8 mouse cellular contexts compared by ENCODE assay signal in genomic region chr2:124609014-124609413, GRCm38 (mm10).
DNase-seq lines count a peak whose midpoint lies in the region; ATAC-seq and TF ChIP-seq lines count a peak whose summit lies in the region.

No protein-coding gene starts in this region.

- TF ChIP-seq CTCF in liver, postnatal 0 days (IDR thresholded peaks at IDR 0.05; ENCODE audit: low read depth): no peak

- no peaks in the 10 kb centered on the region for H3K27me3 ChIP-seq in heart, embryonic 12.5 days (replicated peaks)
- peaks cover 3% of the 10 kb centered on the region for H3K27me3 ChIP-seq in hindbrain, embryonic 11.5 days (ENCODE audit: control insufficient read depth, insufficient read depth, low read length)
- H3K27me3 ChIP-seq in liver, postnatal 0 days (ENCODE audit: insufficient read depth, low read length): peaks cover 17% of the 10 kb centered on the region

- 28% methylated on average over 5 of the region's 5 CpGs for WGBS in heart, embryonic 12.5 days
- 23% methylated on average over 5 of the region's 5 CpGs for whole genome bisulfite sequencing in hindbrain, embryonic 11.5 days
- 27% methylated on average over 5 of the region's 5 CpGs for WGBS in liver, postnatal 0 days (ENCODE audit: insufficient replicate concordance)

- peak overlapping the region; percentile 87 for H3K4me3 ChIP-seq in heart, embryonic 12.5 days
- H3K4me3 ChIP-seq in hindbrain, embryonic 11.5 days (ENCODE audit: low read depth, low read length): peak overlapping the region; percentile 80; the same call in 1 of the 2 replicates
- H3K4me3 ChIP-seq in liver, postnatal 0 days (ENCODE audit: low read depth, low read length): peak overlapping the region; percentile 60

- H3K4me2 ChIP-seq in heart, embryonic 12.5 days: peak overlapping the region; percentile 73; the same call in 1 of the 2 replicates
- peak overlapping the region; percentile 88 for H3K4me2 ChIP-seq in hindbrain, embryonic 11.5 days (replicated peaks; ENCODE audit: low read depth, low read length)
- H3K4me2 ChIP-seq in liver, postnatal 0 days (ENCODE audit: low read depth, low read length): peak overlapping the region; percentile 86

- no peaks in the 10 kb centered on the region for H3K9me3 ChIP-seq in heart, embryonic 12.5 days (replicated peaks)
- no peaks in the 10 kb centered on the region for H3K9me3 ChIP-seq in hindbrain, embryonic 11.5 days (ENCODE audit: control insufficient read depth, low read length)
- H3K9me3 ChIP-seq in liver, postnatal 0 days (ENCODE audit: low read length): no peaks in the 10 kb centered on the region

- DNase-seq in heart, postnatal 4 days: no peak
- DNase-seq in Muller cell, postnatal 12 days (ENCODE audit: inconsistent ontology term): peak; percentile 17
- DNase-seq in hindbrain, embryonic 11.5 days (ENCODE audit: low spot score): no peak
- no peak for DNase-seq in liver, postnatal 0 days
- DNase-seq in ovary, postnatal 10 days (ENCODE audit: low spot score): no peak
- DNase-seq in urinary bladder, postnatal 4 days (ENCODE audit: low spot score in 2 of 2): no peak
- no peak for DNase-seq in retina, embryonic 14.5 days (ENCODE audit: low spot score)

- ATAC-seq in heart, embryonic 12.5 days (ENCODE audit: insufficient number of reproducible peaks, low FRiP score): no peak
- ATAC-seq in hindbrain, embryonic 11.5 days (ENCODE audit: low FRiP score): no peak
- ATAC-seq in liver, postnatal 0 days: no peak

- H3K4me1 ChIP-seq in heart, embryonic 12.5 days (replicated peaks): peaks cover 43% of the 10 kb centered on the region
- no peaks in the 10 kb centered on the region; the same call in 1 of the 2 replicates for H3K4me1 ChIP-seq in hindbrain, embryonic 11.5 days (replicated peaks; ENCODE audit: control insufficient read depth, insufficient read depth, low read length)
- H3K4me1 ChIP-seq in liver, postnatal 0 days (ENCODE audit: insufficient read depth): peaks cover 9% of the 10 kb centered on the region

- peak overlapping the region; percentile 95; the same call in 1 of the 2 replicates for H3K27ac ChIP-seq in heart, embryonic 12.5 days (ENCODE audit: poor library complexity, severe bottlenecking)
- no peak overlapping the region for H3K27ac ChIP-seq in hindbrain, embryonic 11.5 days (ENCODE audit: low read depth, low read length)
- H3K27ac ChIP-seq in liver, postnatal 0 days (ENCODE audit: low read depth): peak overlapping the region; percentile 75; the same call in 1 of the 2 replicates

- TF ChIP-seq EP300 in liver, postnatal 0 days (IDR thresholded peaks at IDR 0.05; ENCODE audit: low read depth): no peak

- no peak overlapping the region for H3K9ac ChIP-seq in heart, embryonic 12.5 days
- no peak overlapping the region for H3K9ac ChIP-seq in hindbrain, embryonic 11.5 days (ENCODE audit: low read depth, low read length)
- H3K9ac ChIP-seq in liver, postnatal 0 days (replicated peaks): no peak overlapping the region

- H3K36me3 ChIP-seq in heart, embryonic 12.5 days: no peaks in the 10 kb centered on the region
- no peaks in the 10 kb centered on the region for H3K36me3 ChIP-seq in hindbrain, embryonic 11.5 days (ENCODE audit: control insufficient read depth, insufficient read depth, low read length)
- H3K36me3 ChIP-seq in liver, postnatal 0 days (replicated peaks; ENCODE audit: insufficient read depth, low read length): no peaks in the 10 kb centered on the region
